Mouse (Mus musculus) neural tube, embryonic 14.5 days (tissue): ENCODE results near the gene Tbc1d14. TPM values are rescaled to one million over a fixed set of nuclear protein-coding genes. Genes with fewer than 3 reads are reported as not detected.

Experiments used
- ATAC-seq: fragments of 200-750 bp; cut with Nextera tagmentation; 2 replicates; pipeline ENCODE4 v1.8.0; 2017; ENCODE audit warnings: low read depth, mild to moderate bottlenecking, moderate TSS enrichment, moderate library complexity
- H3K27ac ChIP-seq: fragments of 300-500 bp; sonication (generic); 2 replicates; pipeline ENCODE4 v1.5.1; 2014; ENCODE audit warnings: low read depth, mild to moderate bottlenecking, control low read depth, low read length, moderate library complexity, mixed read lengths
- H3K27me3 ChIP-seq: fragments of 300-500 bp; sonication (generic); 2 replicates; pipeline ENCODE4 v1.6.1; 2014; ENCODE audit warnings: low read length; ENCODE audit not compliant: control insufficient read depth, insufficient read depth
- H3K36me3 ChIP-seq: fragments of 300-500 bp; sonication (generic); 2 replicates; pipeline ENCODE4 v1.6.1; 2014; ENCODE audit warnings: low read length, mixed read lengths; ENCODE audit not compliant: control insufficient read depth, insufficient read depth
- H3K4me1 ChIP-seq: fragments of 300-500 bp; sonication (generic); 2 replicates; pipeline ENCODE4 v1.6.1; 2014; ENCODE audit warnings: low read length; ENCODE audit not compliant: control insufficient read depth, insufficient read depth
- H3K4me2 ChIP-seq: fragments of 300-500 bp; sonication (generic); 2 replicates; pipeline ENCODE4 v1.6.1; 2014; ENCODE audit warnings: mild to moderate bottlenecking, low read depth, low read length, control low read depth
- H3K4me3 ChIP-seq: fragments of 300-500 bp; sonication (generic); 2 replicates; pipeline ENCODE4 v1.5.1; 2014; ENCODE audit warnings: low read depth, low read length, control low read depth, mixed read lengths
- H3K9ac ChIP-seq: fragments of 300-500 bp; sonication (generic); replicated peaks from 2 replicates; pipeline ENCODE4 v1.6.1; 2014; ENCODE audit warnings: low read depth, mild to moderate bottlenecking, control low read depth, low read length, mixed read lengths
- H3K9me3 ChIP-seq: fragments of 300-500 bp; sonication (generic); 2 replicates; pipeline ENCODE4 v1.6.1; 2016; ENCODE audit warnings: low read length; ENCODE audit not compliant: control insufficient read depth
- WGBS: fragments of 180-500 bp; shearing (Covaris S2); extraction: QIAGEN DNeasy Blood & Tissue Kit; methylation state at CpG from one replicate; pipeline ENCODE4 v1.1.7; 2014; 5-methylcytosine and 5-hydroxymethylcytosine counted together
- polyA plus RNA-seq: library from polyadenylated mRNA; unstranded; fragments of >200 nt; fragmentation: Nextera tagmentation; extraction: Ambion mirVana; gene quantifications from 2 replicates; pipeline ENCODE4 v1.2.1, GENCODE M21; 2014

Gene Tbc1d14
- polyA plus RNA-seq, 1 experiment from 2014 or later: 74.0 TPM

GRCm38 (mm10) chr5:36584299-36584698 lies 8.8 kb downstream of the Tbc1d14 start:
- no peak overlapping the region for H3K9ac ChIP-seq
- WGBS: 71% methylated on average over 6 of the region's 6 CpGs
- no peak overlapping the region for H3K4me2 ChIP-seq
- H3K27me3 ChIP-seq: no peaks in the 10 kb centered on the region
- H3K27ac ChIP-seq: no peak overlapping the region
- ATAC-seq: no peak
- no peaks in the 10 kb centered on the region for H3K9me3 ChIP-seq
- H3K4me1 ChIP-seq: no peaks in the 10 kb centered on the region; the same call in 1 of the 2 replicates
- H3K4me3 ChIP-seq: no peak overlapping the region
- no peaks in the 10 kb centered on the region for H3K36me3 ChIP-seq

GRCm38 (mm10) chr5:36581924-36582642 lies 11.0 kb downstream of the Tbc1d14 start:
- ATAC-seq: peak; percentile 96
- H3K9ac ChIP-seq: peak overlapping the region; percentile 69
- under 1% methylated on average over 54 of the region's 54 CpGs for WGBS
- no peaks in the 10 kb centered on the region for H3K27me3 ChIP-seq
- H3K36me3 ChIP-seq: no peaks in the 10 kb centered on the region
- H3K4me3 ChIP-seq: peak overlapping the region; percentile 70
- H3K27ac ChIP-seq: peak overlapping the region; percentile 91
- no peaks in the 10 kb centered on the region for H3K9me3 ChIP-seq
- H3K4me2 ChIP-seq: peak overlapping the region; percentile 78
- no peaks in the 10 kb centered on the region; the same call in 1 of the 2 replicates for H3K4me1 ChIP-seq

GRCm38 (mm10) chr5:36581259-36581923 lies 11.7 kb downstream of the Tbc1d14 start:
- H3K27me3 ChIP-seq: no peaks in the 10 kb centered on the region
- H3K4me3 ChIP-seq: peak overlapping the region; percentile 70
- H3K4me1 ChIP-seq: no peaks in the 10 kb centered on the region; the same call in 1 of the 2 replicates
- H3K4me2 ChIP-seq: peak overlapping the region; percentile 78
- under 1% methylated on average over 36 of the region's 40 CpGs for WGBS
- H3K9me3 ChIP-seq: no peaks in the 10 kb centered on the region
- H3K27ac ChIP-seq: peak overlapping the region; percentile 40; the same call in 1 of the 2 replicates
- no peak; the same call in 1 of the 2 replicates for ATAC-seq
- no peaks in the 10 kb centered on the region for H3K36me3 ChIP-seq
- peak overlapping the region; percentile 51 for H3K9ac ChIP-seq

GRCm38 (mm10) chr5:36579967-36580366 lies 13.1 kb downstream of the Tbc1d14 start:
- Histone ChIP-seq H3K27ac (no peak overlapping the region), H3K9ac (no peak overlapping the region), H3K9me3 (no peaks in the 10 kb centered on the region), H3K4me3 (no peak overlapping the region), H3K27me3 (no peaks in the 10 kb centered on the region), H3K36me3 (no peaks in the 10 kb centered on the region), H3K4me2 (no peak overlapping the region), H3K4me1 (no peaks in the 10 kb centered on the region; the same call in 1 of the 2 replicates)
- WGBS: 82% methylated on average over 7 of the region's 7 CpGs
- no peak for ATAC-seq

GRCm38 (mm10) chr5:36578982-36579381 lies 14.1 kb downstream of the Tbc1d14 start:
- no peaks in the 10 kb centered on the region for H3K27me3 ChIP-seq
- no peak for ATAC-seq
- H3K9ac ChIP-seq: no peak overlapping the region
- no peak overlapping the region for H3K4me2 ChIP-seq
- H3K4me3 ChIP-seq: no peak overlapping the region
- H3K36me3 ChIP-seq: no peaks in the 10 kb centered on the region
- no peaks in the 10 kb centered on the region; the same call in 1 of the 2 replicates for H3K4me1 ChIP-seq
- H3K9me3 ChIP-seq: no peaks in the 10 kb centered on the region
- whole genome bisulfite sequencing: 90% methylated on average over 2 of the region's 2 CpGs
- no peak overlapping the region for H3K27ac ChIP-seq

GRCm38 (mm10) chr5:36576457-36576856 lies 16.6 kb downstream of the Tbc1d14 start:
- no peaks in the 10 kb centered on the region for H3K9me3 ChIP-seq
- H3K27me3 ChIP-seq: no peaks in the 10 kb centered on the region
- no peaks in the 10 kb centered on the region for H3K36me3 ChIP-seq
- no peak for ATAC-seq
- no peak overlapping the region for H3K27ac ChIP-seq
- H3K4me2 ChIP-seq: no peak overlapping the region
- H3K4me3 ChIP-seq: no peak overlapping the region
- H3K4me1 ChIP-seq: no peaks in the 10 kb centered on the region; the same call in 1 of the 2 replicates
- H3K9ac ChIP-seq: no peak overlapping the region
- WGBS: 93% methylated on average over 3 of the region's 3 CpGs

GRCm38 (mm10) chr5:36575745-36576144 lies 17.3 kb downstream of the Tbc1d14 start:
- H3K4me2 ChIP-seq: no peak overlapping the region
- no peaks in the 10 kb centered on the region for H3K27me3 ChIP-seq
- WGBS: 86% methylated on average over 1 of the region's 1 CpGs
- no peak overlapping the region for H3K4me3 ChIP-seq
- H3K4me1 ChIP-seq: no peaks in the 10 kb centered on the region
- ATAC-seq: no peak
- no peak overlapping the region for H3K9ac ChIP-seq
- H3K36me3 ChIP-seq: no peaks in the 10 kb centered on the region
- no peak overlapping the region for H3K27ac ChIP-seq
- no peaks in the 10 kb centered on the region for H3K9me3 ChIP-seq

GRCm38 (mm10) chr5:36575227-36575626 lies 17.8 kb downstream of the Tbc1d14 start:
- Histone ChIP-seq H3K27me3 (no peaks in the 10 kb centered on the region), H3K36me3 (no peaks in the 10 kb centered on the region), H3K9ac (no peak overlapping the region), H3K4me3 (no peak overlapping the region), H3K4me1 (no peaks in the 10 kb centered on the region), H3K27ac (no peak overlapping the region), H3K9me3 (no peaks in the 10 kb centered on the region), H3K4me2 (no peak overlapping the region)
- 89% methylated on average over 3 of the region's 3 CpGs for WGBS
- ATAC-seq: no peak
